Mouse (Mus musculus) forebrain, embryonic 14.5 days (tissue): Measurements from ENCODE around the gene Bcan. TPM values are rescaled to one million over a fixed set of nuclear protein-coding genes. Genes with fewer than 3 reads are reported as not detected.

Experiments used
- ATAC-seq: fragments of 200-750 bp; cut with Nextera tagmentation; 2 replicates; pipeline ENCODE4 v1.8.0; 2017; ENCODE audit warnings: mild to moderate bottlenecking, moderate library complexity
- DNase-seq: peaks from one replicate; pipeline ENCODE4 v3.0.0-alpha.2; 2015; ENCODE audit warnings: low spot score
- H3K27ac ChIP-seq: fragments of 300-500 bp; sonication (generic); 2 replicates; pipeline ENCODE4 v1.5.1; 2014; ENCODE audit warnings: low read depth, mild to moderate bottlenecking, control low read depth, low read length, moderate library complexity
- H3K27me3 ChIP-seq: fragments of 300-500 bp; sonication (generic); replicated peaks from 2 replicates; pipeline ENCODE4 v1.6.1; 2014; ENCODE audit warnings: low read length, control low read depth, mixed read lengths; ENCODE audit not compliant: control insufficient read depth, insufficient read depth
- H3K36me3 ChIP-seq: fragments of 300-500 bp; sonication (generic); 2 replicates; pipeline ENCODE4 v1.6.1; 2014; ENCODE audit warnings: low read length, control low read depth; ENCODE audit not compliant: control insufficient read depth, insufficient read depth
- H3K4me1 ChIP-seq: fragments of 300-500 bp; sonication (generic); 2 replicates; pipeline ENCODE4 v1.6.1; 2014; ENCODE audit warnings: antibody characterized with exemption, low read length, control low read depth; ENCODE audit not compliant: control insufficient read depth, insufficient read depth
- H3K4me2 ChIP-seq: fragments of 300-500 bp; sonication (generic); 2 replicates; pipeline ENCODE4 v1.6.1; 2014; ENCODE audit warnings: mild to moderate bottlenecking, control low read depth, low read length
- H3K4me3 ChIP-seq: fragments of 300-500 bp; sonication (generic); 2 replicates; pipeline ENCODE4 v1.5.1; 2014; ENCODE audit warnings: low read depth, low read length, control low read depth
- H3K9ac ChIP-seq: fragments of 300-500 bp; sonication (generic); 2 replicates; pipeline ENCODE4 v1.6.1; 2014; ENCODE audit warnings: mild to moderate bottlenecking, low read length, control low read depth, moderate library complexity
- H3K9me3 ChIP-seq: fragments of 300-500 bp; sonication (generic); replicated peaks from 2 replicates; pipeline ENCODE4 v1.6.1; 2016; ENCODE audit warnings: low read length, control low read depth, mixed read lengths; ENCODE audit not compliant: control insufficient read depth
- WGBS: fragments of 180-500 bp; shearing (Covaris S2); extraction: QIAGEN DNeasy Blood & Tissue Kit; methylation state at CpG from one replicate; pipeline ENCODE4 v1.1.7; 2014; 5-methylcytosine and 5-hydroxymethylcytosine counted together
- polyA plus RNA-seq: library from polyadenylated mRNA; unstranded; fragments of >200 nt; fragmentation: Nextera tagmentation; extraction: Ambion mirVana; gene quantifications from 2 replicates; pipeline ENCODE4 v1.2.1, GENCODE M21; 2014

Gene Bcan
- polyA plus RNA-seq, 1 experiment from 2014 or later: 13.5 TPM

- peak; percentile 59; the same call in 1 of the 2 replicates for ATAC-seq
- H3K27me3 ChIP-seq: 0 out of 2 replicates have a peak, but pooled peaks cover 3% of the 10 kb centered on the region
- peaks cover 40% of the 10 kb centered on the region for H3K36me3 ChIP-seq
- WGBS: 11% methylated on average over 4 of the region's 4 CpGs
- H3K4me1 ChIP-seq: peaks cover 39% of the 10 kb centered on the region
- H3K27ac ChIP-seq: no peak overlapping the region
- H3K9me3 ChIP-seq: no peaks in the 10 kb centered on the region
- peak overlapping the region; percentile 37; the same call in 1 of the 2 replicates for H3K9ac ChIP-seq
- peak; percentile 44 for DNase-seq
- H3K4me2 ChIP-seq: no peak overlapping the region
- no peak overlapping the region for H3K4me3 ChIP-seq
These were observed 55.0 kb downstream of the Bcan start for GRCm38 (mm10) chr3:87944838-87945600.

- Histone ChIP-seq H3K4me3 (no peak overlapping the region), H3K9ac (no peak overlapping the region), H3K27ac (no peak overlapping the region), H3K4me2 (no peak overlapping the region), H3K36me3 (peaks cover 55% of the 10 kb centered on the region), H3K4me1 (peaks cover 29% of the 10 kb centered on the region), H3K9me3 (no peaks in the 10 kb centered on the region), H3K27me3 (0 out of 2 replicates have a peak, but pooled peaks cover 3% of the 10 kb centered on the region)
- ATAC-seq (no peak), DNase-seq (no peak)
- WGBS: 81% methylated on average over 7 of the region's 7 CpGs
These were observed 56.4 kb downstream of the Bcan start for GRCm38 (mm10) chr3:87943586-87943985.

GRCm38 (mm10) chr3:87942471-87942870 is 57.6 kb downstream of the Bcan start:
- H3K9me3 ChIP-seq: no peaks in the 10 kb centered on the region
- H3K4me1 ChIP-seq: peaks cover 18% of the 10 kb centered on the region
- peaks cover 66% of the 10 kb centered on the region for H3K36me3 ChIP-seq
- H3K27ac ChIP-seq: no peak overlapping the region
- ATAC-seq (no peak), DNase-seq (no peak)
- no peak overlapping the region for H3K4me2 ChIP-seq
- no peak overlapping the region for H3K9ac ChIP-seq
- 0 out of 2 replicates have a peak, but pooled peaks cover 3% of the 10 kb centered on the region for H3K27me3 ChIP-seq
- no peak overlapping the region for H3K4me3 ChIP-seq
- 92% methylated on average over 2 of the region's 2 CpGs for WGBS

GRCm38 (mm10) chr3:87940611-87941010 is 59.4 kb downstream of the Bcan start:
- Histone ChIP-seq H3K27ac (no peak overlapping the region), H3K4me1 (0 out of 2 replicates have a peak, but pooled peaks cover 4% of the 10 kb centered on the region), H3K36me3 (peaks cover 75% of the 10 kb centered on the region), H3K27me3 (no peaks in the 10 kb centered on the region), H3K9ac (no peak overlapping the region), H3K4me3 (no peak overlapping the region), H3K9me3 (no peaks in the 10 kb centered on the region), H3K4me2 (no peak overlapping the region)
- 58% methylated on average over 5 of the region's 5 CpGs for WGBS
- no peak for ATAC-seq
- DNase-seq: no peak

Other genes starting within 250 kb of the Bcan start
- gene Ntrk1, start 205.1 kb downstream of the Bcan start, polyA plus RNA-seq: 0.74 and 0.94 TPM in 2 replicates
- gene Insrr, start 203.3 kb downstream of the Bcan start, polyA plus RNA-seq: 0.62 and 0.66 TPM in 2 replicates
- 5.2 and 6.0 TPM in 2 replicates for gene Pear1, start 175.9 kb downstream of the Bcan start, polyA plus RNA-seq
- not detected in 2 replicates for gene Sh2d2a, start 153.5 kb downstream of the Bcan start, polyA plus RNA-seq
- 16.1 and 18.5 TPM in 2 replicates for gene Prcc, start 114.6 kb downstream of the Bcan start, polyA plus RNA-seq
- 99.1 and 137 TPM in 2 replicates for gene Hdgf, start 93.9 kb downstream of the Bcan start, polyA plus RNA-seq
- 69.5 and 71.2 TPM in 2 replicates for gene Mrpl24, start 80.7 kb downstream of the Bcan start, polyA plus RNA-seq
- gene Isg20l2, start 69.9 kb downstream of the Bcan start, polyA plus RNA-seq: 17.9 and 20.0 TPM in 2 replicates
- gene Rrnad1, start 69.5 kb downstream of the Bcan start, polyA plus RNA-seq: 15.6 and 20.2 TPM in 2 replicates
- gene Crabp2, start 51.6 kb downstream of the Bcan start, polyA plus RNA-seq: 32.8 and 35.9 TPM in 2 replicates
- gene Nes, start 29.2 kb downstream of the Bcan start, polyA plus RNA-seq: 23.1 and 27.8 TPM in 2 replicates
- gene Hapln2, start 27.4 kb upstream of the Bcan start, polyA plus RNA-seq: 0.52 TPM in 1 of 2 replicates, not detected in the other
- 22.9 and 25.2 TPM in 2 replicates for gene Gpatch4, start 42.9 kb upstream of the Bcan start, polyA plus RNA-seq
- 171 and 192 TPM in 2 replicates for gene Naxe, start 58.3 kb upstream of the Bcan start, polyA plus RNA-seq
- not detected in 2 replicates for gene Ttc24, start 78.1 kb upstream of the Bcan start, polyA plus RNA-seq
- 7.6 and 8.1 TPM in 2 replicates for gene Iqgap3, start 81.7 kb upstream of the Bcan start, polyA plus RNA-seq
- gene Mef2d, start 142.1 kb upstream of the Bcan start, polyA plus RNA-seq: 17.3 and 20.4 TPM in 2 replicates